Mouse (Mus musculus): ENCODE measurements around the gene Ppdpf.
A peak's percentile ranks its signal among the peaks of the same experiment; 100 is the strongest.

The Ppdpf gene

GRCm38 (mm10) chr2:181219538-181220216, 32.6 kb downstream of the Ppdpf start, which contains the start of gene Fndc11:
Gene Fndc11 (plus strand): TSS chr2:181220013.
- peak; percentile 85 to 90 for DNase-seq

DNA sequence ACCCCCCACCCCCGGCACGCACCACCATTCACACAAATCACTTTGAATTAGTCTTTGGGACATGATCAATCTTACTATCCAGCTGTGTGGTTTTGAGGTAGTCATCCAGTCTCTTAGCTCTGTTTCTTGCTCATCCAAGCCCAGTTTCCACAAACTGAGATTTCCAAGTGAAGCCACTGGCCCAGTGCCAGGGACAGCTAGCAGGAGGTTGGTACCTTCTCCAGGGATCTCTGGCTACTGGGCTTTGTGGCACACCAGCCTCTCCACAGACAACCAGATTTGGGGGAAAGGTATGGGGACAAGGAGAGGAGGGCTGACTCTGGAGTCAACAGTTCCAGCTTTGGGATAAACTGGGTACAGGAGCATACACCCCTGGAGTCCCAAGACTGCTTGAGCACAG, 33.3 kb downstream of the Ppdpf start:
- peak; percentile 17 to 61 for DNase-seq

- no peak for DNase-seq
Observed at GRCm38 (mm10) chr2:181224994-181225393, 37.9 kb downstream of the Ppdpf start.

GRCm38 (mm10) chr2:181227122-181227521, 40.1 kb downstream of the Ppdpf start:
- DNase-seq, result no peak

GRCm38 (mm10) chr2:181228335-181228734, 41.3 kb downstream of the Ppdpf start:
- peak in 1 of 2 experiments; percentile 44 for DNase-seq

GRCm38 (mm10) chr2:181231171-181231570, 44.1 kb downstream of the Ppdpf start:
- no peak for DNase-seq

DNA sequence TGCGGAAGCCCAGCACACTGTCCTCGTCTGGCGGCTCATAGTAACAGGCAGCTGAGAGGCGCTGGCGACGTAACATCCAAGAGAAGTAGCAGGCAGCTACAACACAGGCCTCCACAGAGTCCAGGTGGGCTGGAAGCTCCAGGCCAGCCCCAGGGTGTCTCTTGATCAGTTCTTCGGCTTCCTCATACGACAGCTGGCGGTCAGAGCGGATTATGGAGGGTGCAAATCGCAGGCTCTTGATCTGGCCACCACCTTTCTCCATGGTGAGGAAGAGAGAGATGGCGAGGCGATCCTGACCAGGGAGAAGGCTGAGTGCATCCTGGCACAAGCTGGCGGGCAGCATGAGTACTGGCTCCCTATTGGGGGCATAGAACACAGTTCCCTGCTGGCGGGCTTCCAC, 46.4 kb downstream of the Ppdpf start:
- no peak for DNase-seq

GRCm38 (mm10) chr2:181234680-181235079, 47.6 kb downstream of the Ppdpf start:
- no peak for DNase-seq

DNA sequence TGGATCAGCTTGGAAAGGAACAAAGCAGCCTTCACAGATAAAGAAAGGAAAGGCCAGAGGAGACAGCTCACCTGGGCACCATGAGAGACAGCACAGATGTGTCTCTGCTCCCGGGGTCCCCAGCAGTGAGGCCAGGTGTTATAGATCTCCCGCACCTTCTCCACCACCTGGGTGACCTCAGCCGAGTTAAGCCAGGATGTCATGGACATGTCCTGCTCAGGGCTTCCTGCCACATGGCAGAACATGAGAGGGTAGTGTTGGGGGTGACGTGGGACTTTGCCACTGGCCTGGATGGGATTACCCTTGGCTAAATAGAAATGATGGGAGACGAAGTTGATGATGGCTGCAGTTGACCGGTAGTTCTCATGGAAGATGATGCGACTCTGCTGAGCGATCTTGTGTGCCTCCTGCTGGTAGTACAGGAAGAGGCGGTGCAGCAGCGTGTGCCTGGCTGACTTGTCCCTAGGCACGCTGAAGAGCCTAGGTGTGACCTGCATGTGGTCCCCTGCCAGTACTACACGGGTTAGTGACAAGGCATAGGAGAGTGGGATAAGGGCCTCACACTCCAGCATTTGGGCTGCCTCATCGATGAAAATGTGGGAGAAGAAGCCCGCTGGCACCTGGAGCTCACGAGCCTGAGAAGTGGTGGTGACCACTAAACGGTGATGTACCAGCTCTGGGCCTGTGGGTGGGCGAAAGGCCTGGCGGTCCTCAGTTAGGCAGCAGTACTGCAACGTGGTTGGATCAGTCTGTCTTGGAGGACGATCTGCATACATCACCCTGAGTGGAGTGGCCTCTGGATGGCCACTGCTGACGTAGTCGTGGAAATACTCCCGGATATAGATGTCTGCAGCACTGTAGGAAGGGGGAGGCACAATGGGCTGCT, 48.9 kb downstream of the Ppdpf start:
- no peak for DNase-seq

GRCm38 (mm10) chr2:181237251-181238014, 50.4 kb downstream of the Ppdpf start:
- DNase-seq, result no peak

DNA sequence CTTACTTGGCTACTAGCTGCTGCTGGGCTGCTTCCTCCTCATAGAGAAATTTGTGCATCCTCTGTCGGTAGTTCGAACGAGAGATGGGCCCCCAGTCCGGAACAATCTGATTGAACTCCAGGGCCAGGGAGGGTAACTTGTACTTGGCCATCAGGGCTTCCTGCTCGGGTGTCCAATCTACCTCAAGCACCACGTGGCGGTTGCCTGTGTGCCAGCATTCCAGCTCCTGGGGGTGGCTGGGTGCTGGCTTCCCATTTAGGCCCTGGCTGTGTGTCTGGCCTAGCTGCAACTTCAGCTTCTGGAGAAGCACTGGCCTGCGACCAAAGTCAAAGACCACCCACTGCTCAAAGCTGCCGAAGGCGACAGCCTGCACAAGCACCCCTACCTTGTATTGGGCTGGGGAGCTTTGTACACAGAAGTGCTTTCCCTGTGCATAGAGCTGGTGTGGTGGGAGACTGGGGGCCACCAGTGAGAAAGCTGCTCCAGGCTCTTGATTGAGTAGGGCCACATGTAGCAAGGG, 51.1 kb downstream of the Ppdpf start:
- DNase-seq, result peak; percentile 25 to 41
